Mouse (Mus musculus) urinary bladder, adult 2 months (tissue): ENCODE measurements around the gene Pappa. TPM values are rescaled to one million over a fixed set of nuclear protein-coding genes. Genes with fewer than 3 reads are reported as not detected.

Source experiments
- DNase-seq: peaks from one replicate; pipeline ENCODE4 v3.0.0; 2022; ENCODE audit warnings: low spot score
- polyA plus RNA-seq: library from polyadenylated mRNA; depleted of rRNA; stranded (reverse); fragments of >200 nt; gene quantifications from 2 replicates; pipeline ENCODE4 v1.2.3, GENCODE M21; 2012

Gene Pappa
- polyA plus RNA-seq, 1 experiment = 1.3 TPM

GRCm38 (mm10) chr4:65166288-65166835 lies 42.4 kb downstream of the Pappa start:
- DNase-seq = no peak

DNA sequence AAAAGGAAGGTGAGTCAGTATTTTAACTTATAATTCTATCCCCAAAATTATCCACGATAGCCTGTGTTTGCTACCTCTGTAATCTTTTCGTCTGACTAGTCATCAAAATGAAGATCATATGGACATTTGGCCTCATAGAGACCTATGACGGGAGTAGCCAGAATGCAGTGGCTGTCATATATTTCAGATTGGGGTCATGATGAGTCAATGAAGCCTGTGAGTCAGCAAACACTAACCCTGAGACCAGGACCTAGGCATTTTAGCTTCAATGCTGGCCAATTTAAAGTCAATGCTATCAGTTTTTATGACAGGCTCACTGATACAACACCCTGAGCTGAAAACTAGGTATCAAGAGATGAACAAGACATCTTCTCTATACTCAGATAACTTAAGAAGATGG lies 50.5 kb downstream of the Pappa start:
- DNase-seq = no peak

DNA sequence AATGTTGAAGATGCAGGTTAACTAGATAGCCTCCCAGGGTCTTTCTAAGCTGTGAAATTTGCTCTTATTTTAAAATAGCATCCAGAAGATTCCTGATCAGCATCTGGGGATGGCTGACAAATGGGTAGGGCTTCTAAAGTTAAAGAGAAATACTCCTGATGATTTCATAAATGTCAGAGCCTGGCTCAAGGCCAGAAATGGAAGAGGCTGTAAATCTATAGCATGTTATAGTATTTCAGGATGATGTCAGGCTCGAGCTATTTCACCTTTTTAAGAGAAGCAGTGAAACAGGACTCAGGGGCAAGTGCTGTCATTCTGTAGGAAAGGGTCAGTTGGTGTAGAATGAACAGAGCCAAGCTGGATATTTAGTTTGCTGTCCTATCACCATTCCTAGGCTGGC lies 54.2 kb downstream of the Pappa start:
- DNase-seq = no peak

DNA sequence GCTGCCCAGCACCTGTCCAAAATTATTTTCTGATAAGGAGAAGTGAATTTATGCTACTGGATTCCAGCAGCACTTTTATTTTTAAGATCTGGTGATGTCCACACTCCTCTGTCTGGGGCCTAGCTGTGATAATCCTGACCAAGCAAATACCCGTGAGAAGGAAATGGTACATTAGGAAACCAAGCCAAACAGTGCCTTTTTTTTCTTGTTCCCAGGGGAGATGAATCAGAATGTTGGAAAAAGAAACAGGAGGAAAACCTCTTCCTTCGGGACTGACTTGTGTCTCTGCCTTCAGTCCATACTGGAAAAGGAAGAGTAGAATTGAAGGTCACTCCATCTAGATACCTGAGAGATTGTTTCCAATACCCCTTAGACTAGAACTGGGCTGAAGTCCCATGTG lies 63.3 kb downstream of the Pappa start:
- no peak for DNase-seq

DNA sequence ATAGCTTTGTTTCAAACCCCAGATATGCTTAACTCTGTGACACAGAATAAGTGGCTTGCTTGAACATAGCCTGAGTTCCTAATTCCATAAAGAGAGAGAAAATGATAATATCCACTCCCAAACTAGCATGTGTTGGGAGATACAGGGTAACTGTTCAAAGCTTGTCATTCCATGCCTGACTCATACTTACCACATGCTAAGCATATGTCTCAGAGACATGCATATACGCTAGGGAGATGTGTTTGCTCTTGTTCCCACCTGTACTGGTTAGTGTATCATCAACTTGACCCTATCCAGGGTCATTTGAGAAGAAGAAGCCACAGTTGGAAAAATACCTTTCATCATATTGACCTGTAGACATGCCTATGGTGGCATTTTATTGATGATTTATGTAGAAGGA lies 63.7 kb downstream of the Pappa start:
- DNase-seq = no peak

DNA sequence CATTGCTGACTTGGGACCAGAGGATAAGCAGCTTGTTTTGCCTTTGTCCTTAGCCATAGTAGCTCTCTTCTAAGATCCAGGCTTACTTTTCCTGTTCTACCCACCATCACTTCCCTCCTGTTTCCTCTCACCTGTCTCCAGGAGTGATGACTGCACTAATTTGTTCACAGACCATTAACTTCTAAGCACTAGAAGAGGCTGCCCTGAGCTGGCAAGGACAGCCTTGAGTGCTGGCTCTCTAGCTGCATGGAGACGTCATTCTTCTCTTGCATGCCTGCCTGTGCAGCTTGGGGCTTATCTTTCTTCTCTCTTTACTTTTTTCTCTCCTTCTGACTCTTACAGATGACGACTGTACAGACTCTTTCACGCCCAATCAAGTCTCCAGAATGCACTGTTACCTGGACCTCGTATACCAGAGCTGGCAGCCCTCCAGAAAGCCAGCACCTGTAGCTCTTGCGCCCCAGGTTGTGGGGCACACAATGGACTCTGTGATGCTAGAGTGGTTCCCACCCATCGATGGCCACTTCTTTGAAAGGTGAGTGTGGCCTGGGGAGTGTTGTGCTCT lies 65.0 kb downstream of the Pappa start:
- DNase-seq = no peak

GRCm38 (mm10) chr4:65192810-65193209 lies 68.8 kb downstream of the Pappa start:
- no peak for DNase-seq

DNA sequence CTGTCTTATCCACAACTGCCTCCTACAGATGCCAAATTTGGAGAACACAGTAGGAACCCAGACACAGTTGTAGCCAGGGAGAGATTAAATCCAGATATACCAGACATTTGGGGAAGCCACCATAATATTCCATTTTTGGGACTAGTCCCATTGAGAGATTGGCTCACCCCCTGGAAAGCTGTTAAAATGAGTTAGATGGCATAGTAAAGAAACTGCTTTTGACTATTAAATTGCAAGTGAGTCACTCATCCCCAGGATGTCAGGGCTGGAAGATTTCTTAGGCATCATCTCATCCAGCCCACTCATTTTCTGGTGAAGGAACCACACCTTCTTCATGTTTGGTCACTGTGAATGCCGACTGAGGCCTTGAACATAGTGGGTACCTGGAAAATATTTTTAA lies 72.0 kb downstream of the Pappa start:
- no peak for DNase-seq

GRCm38 (mm10) chr4:65203666-65204065 lies 79.7 kb downstream of the Pappa start:
- no peak for DNase-seq

DNA sequence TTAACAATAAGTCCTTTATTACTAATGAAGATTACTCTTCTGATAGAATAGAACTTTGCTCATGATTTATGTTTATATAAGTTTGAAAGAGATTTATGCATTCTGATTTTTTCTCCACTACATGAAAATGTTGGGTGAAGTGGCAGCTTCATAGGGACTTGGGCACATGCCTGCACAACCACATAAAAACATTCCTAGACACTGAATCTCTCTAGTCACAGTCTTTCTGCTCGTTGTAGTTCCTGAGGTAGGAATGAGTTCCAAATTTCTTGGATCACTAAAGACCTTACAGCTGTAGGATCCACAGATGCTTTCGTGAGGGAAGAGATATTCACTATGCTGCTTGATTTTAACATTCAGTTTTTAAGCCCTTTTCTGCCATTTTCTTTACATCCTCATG lies 81.5 kb downstream of the Pappa start:
- no peak for DNase-seq

GRCm38 (mm10) chr4:65209369-65210015 lies 85.5 kb downstream of the Pappa start:
- DNase-seq = no peak

DNA sequence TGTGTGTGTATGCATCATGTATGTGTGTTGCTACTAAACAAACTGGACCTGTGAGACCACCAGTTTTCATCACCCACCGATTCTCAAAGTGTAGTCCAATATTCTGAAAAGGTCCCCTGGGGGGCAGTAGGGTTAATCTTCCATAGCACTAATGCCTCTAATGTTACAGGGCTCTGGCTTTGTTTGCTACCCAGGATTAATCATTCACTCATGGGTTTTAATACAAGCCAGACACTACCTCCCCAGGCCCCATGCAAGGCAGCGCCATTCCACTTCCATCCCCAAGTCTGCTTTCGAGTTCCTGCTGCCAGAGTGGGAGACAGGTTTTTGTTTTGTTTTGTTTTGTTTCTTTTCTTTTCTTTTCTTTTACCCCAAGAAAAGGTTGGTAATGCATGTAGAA lies 92.7 kb downstream of the Pappa start:
- DNase-seq = no peak

DNA sequence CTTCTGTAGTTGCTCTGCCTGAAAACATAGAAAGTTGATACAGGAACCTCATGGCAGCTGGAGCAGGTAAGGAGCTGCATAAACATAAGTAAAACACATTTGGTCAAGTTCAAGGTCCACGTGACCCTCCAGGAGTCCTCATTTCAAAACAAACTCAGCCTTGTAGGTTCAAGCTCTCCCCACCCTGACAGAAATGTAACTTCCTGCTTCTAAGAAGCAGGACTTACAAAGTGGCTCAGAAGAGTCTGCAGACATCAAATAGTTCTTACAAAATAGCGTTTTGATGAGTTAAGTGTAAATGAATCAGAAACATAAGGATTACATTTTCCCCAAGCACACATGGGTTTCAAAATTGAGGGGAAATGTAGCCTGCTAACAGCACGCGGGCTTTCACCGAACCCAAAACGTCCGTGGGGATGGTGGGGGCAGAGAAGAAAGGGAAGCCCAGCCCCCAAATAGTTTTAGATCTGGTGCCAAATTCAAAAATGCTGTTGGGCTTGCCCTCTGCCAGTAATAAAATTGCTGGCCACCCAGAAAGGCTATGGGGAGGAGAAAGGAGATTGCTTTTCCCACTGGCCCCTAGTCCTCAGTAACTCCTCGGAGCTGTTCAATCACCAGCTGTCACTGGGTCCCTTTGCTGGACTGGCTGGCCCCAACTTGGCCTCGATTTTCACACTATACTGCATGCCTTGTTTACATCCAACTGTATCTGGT lies 93.8 kb downstream of the Pappa start:
- no peak for DNase-seq

DNA sequence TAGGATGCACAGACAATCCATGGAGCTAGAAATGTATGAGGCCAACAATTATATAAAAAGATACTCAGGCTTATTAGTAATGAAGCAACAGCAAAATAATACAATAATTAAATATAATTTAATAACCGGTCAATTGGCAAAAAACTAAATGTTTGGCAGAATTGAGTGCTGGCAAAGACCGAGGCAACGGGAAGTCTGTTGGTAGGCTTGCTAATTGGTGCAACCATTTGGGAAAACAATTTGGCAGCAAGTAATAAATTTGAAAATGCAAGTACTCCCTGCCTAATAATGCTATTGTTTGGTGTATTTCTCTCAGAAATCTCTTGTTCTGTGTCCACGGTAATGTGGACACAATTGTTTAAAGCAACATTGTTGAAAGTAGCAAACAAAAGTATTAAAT lies 99.9 kb downstream of the Pappa start:
- DNase-seq = no peak

- no peak for DNase-seq
Measured at GRCm38 (mm10) chr4:65238540-65238998, 114.6 kb downstream of the Pappa start.

DNA sequence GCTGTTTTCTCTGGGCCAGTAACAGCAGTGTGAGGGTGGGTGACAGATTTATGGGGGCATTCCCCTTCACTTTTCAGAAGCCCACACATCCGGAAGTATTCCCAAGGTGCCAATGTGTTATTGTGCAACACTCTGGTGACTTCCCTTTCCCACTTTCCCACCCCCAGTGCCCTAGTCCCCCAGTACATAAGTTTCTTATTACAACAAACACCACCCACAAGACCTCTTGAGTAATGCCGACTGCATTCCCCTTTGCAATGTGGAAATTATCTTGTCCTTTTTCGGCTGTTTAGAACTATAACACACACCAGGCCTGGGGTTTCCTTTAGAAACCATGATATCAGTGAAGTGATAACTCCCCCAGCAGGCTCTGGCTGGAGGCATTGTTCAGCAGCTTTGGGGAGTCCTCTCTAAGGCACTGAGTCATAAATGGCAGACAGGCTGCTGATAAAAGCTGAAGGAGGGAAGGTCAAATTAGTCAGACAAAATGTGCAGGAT lies 118.5 kb downstream of the Pappa start:
- no peak for DNase-seq

DNA sequence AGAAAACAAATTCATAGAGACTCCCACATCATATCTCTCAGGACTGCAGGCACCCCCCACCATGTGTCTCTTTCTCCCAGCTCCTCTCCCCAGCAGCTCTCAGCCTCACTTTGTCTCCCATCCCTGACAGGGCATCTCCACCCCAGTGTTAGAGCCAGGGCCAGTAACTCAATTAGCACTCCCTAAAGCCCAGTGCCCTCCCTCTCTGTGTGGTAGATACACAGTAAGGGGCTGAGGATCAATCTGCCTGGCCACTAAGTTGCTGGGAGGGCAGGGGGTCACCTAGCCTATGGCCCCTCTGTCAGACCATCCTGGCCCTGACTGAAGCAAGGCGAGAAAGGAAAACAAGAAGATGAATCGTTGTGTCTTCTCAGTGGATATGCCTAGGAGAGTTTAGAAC lies 119.3 kb downstream of the Pappa start:
- no peak for DNase-seq

DNA sequence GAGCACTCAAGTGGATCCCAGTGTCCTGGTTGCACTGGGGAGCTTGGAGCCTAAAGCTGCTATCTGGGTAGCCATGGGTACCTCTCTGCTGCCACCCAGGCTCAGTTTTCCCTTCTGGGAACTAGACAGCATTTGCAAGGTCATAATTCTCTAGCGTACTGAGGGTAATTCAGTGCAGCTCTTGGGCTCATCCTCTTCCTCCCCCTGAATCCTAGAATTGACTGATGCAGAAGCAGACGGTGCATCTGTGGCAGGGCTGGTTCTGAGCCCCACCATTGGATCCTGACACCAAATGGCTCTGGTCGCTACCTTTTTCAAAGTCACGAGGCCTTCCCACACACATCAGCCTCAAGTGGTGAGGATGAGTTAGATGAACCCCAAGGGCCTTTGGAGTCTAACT lies 121.0 kb downstream of the Pappa start:
- DNase-seq = no peak

DNA sequence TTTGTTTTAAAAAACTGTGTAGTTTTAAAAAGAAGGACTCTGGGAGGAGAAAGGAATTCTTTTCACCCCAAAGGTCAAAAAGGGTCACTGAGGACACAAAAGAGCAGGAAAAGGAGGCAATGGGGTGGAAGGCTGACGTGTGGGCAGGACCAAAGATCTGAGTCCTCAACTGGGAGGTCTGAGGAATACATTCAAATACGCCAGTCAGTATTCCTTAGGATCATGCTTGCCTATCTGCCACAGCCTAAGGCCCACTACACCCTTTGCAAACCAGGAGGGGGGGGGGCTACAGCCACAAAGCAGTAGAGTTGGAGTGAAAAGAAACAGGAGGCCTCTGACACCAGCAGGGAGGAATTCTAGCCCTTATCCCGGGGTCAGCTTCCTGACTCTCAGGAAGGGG lies 121.5 kb downstream of the Pappa start:
- DNase-seq = no peak

DNA sequence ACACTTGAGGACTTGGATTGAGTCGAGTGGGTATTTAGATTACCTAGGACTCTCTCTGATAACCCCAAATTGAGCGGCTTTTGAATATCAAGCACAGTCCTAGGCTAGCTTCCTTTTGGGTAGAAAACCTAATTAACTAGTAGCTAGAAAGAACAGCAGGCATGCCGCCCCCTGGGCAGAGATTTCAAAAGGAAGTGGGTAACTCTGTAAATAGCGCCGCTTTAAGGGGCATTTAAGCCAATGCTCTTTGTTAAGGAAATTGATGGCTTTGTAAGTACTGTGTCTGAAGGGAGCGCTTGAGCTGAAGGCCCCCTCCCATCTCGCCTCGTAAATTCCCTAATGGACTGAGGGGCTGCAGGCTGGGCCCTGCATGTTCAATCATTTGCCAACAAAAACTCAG lies 128.2 kb downstream of the Pappa start:
- no peak for DNase-seq

DNA sequence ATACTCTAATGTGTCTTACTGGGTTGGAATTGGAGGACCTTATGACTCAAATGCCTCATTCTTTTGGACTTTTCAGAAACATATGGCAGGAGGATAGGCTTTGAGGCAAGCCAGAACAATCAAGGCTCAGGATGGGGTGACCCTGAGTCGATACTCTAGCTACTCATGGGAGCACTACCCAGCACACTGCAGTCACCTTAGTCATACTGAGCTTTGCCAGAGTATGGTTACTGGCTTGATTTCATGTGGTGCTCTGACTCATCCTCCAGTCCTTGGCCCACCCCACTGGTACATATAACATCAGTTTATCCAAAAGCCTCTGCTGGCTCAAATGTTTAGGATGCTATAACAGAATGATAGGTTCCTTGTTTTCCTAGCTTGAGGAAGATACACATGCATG lies 130.1 kb downstream of the Pappa start:
- DNase-seq = no peak

DNA sequence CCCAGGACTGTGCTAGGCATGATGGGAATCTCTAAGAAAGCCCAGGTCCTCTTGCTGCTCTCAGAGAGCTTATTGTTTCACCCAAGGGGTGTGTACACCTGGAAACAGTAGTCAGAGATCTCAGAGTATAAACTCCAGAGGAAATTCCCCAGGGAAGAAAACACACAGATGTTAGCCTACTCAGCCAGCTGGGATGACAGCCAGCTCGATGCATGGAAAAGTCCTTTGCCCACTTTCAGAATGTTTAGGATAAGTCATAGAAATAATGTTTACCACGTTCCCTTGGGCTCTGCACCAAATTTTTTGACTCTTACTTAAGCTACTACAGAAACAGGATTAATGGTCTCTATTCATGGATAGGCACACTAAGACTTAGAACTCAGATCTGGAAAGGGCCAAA lies 143.1 kb downstream of the Pappa start:
- no peak for DNase-seq

DNA sequence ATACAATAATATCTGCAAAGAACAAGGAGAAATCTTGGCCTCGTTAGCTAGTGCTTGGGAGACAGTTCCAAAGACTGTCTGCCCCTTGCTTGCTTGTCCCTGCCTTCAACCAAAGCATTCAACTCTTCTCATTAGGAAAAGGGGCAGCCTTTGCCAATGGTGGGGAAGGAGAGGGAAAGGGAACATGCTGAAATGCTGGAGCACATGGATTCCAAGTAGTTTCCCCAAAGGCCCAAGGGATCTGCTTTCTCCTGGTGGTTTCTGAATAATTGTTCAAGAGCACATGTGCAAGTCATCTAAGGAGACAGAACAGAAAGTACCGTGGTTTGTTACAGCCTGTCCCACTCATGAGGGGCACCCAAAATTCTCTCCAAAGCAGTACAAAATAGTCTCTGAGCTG lies 146.0 kb downstream of the Pappa start:
- DNase-seq = no peak
